Mouse (Mus musculus): ENCODE data around the gene Rln3. TPM values are rescaled to one million over a fixed set of nuclear protein-coding genes. Genes with fewer than 3 reads are reported as not detected.

Gene Rln3
- polyA plus RNA-seq, 1 experiment from 2014 or later = 0.51 TPM

DNA sequence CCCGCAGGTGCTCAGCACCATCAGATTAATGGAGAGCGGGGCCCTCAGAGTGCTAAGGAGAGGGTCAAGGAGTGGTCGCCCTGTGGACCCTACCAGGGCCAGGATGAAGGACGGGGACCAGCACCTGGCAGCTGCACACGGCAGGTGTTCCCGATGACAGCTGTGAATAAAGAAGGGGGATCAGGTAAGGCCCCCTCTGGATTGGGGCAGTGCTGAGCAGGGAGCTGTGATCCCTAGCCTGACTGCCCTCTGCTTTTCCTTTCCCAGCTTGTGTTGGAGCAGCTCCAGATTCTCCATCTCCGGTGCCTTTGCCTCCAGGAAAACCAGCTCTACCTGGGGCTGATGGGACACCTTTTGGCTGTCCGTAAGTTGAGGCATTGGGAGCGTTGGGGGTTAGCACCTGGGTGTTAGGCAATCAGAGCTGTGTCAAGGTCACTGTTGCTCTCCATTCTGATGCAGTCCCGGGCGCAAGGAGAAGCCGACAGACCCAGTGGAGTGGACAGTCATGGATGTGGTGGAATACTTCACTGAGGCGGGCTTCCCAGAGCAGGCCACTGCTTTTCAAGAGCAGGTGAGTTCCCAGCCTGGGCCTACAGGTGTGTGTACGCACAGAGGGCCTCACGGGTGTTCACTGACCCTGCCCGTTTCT lies 45.6 kb downstream of the Rln3 start:
- Histone ChIP-seq H3K27ac (replicated peaks) (no peak overlapping the region), H3K27me3 (peaks cover 17% of the 10 kb centered on the region), H3K36me3 (peaks cover 9% of the 10 kb centered on the region), H3K9ac (peak overlapping the region; percentile 71), H3K4me3 (peak overlapping the region; percentile 79), H3K4me1 (replicated peaks) (peaks cover 37% of the 10 kb centered on the region), H3K4me2 (peak overlapping the region; percentile 92), H3K9me3 (no peaks in the 10 kb centered on the region)
- WGBS = 73% methylated on average over 16 of the region's 16 CpGs
- no peak for ATAC-seq (ENCODE audit: low FRiP score, low read depth)

DNA sequence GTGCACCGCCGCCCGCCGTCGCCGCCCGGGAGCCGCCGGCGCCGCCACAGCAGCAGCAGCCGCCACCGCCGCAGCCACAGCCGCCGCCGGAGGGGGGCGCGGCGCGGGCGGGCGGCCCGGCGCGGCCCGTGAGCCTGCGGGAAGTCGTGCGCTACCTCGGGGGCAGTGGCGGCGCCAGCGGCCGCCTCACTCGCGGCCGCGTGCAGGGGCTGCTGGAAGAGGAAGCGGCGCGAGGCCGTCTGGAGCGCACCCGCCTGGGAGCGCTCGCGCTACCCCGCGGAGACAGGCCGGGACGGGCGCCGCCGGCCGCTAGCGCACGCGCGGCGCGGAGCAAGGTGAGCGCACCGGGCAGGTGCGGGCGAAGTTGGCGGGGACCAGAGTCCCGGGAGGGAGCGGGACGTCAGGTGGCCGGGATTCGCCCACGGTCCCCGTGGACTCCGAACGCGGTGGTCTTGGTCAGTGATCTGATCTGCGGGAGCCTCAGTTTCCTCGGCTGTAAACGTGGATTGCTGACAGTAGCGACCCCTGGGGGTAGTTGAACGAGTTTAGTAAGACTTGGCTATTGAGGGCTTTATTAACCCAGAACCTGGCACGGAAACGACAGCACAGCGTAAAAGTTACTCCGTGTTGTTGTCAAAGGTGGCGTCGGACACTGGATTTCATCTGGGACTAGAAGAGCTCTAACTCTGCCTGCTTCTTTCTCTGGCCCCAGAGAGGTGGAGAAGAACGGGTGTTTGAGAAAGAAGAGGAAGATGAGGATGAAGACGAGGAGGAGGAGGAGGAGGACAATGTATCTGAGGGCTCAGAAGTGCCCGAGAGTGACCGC lies 46.4 kb downstream of the Rln3 start:
- peak; percentile 6; the same call in 1 of the 2 replicates for ATAC-seq (ENCODE audit: low FRiP score, low read depth)
- H3K27ac ChIP-seq (replicated peaks) = peak overlapping the region; percentile 86
- under 1% methylated on average over 89 of the region's 92 CpGs for WGBS

DNA sequence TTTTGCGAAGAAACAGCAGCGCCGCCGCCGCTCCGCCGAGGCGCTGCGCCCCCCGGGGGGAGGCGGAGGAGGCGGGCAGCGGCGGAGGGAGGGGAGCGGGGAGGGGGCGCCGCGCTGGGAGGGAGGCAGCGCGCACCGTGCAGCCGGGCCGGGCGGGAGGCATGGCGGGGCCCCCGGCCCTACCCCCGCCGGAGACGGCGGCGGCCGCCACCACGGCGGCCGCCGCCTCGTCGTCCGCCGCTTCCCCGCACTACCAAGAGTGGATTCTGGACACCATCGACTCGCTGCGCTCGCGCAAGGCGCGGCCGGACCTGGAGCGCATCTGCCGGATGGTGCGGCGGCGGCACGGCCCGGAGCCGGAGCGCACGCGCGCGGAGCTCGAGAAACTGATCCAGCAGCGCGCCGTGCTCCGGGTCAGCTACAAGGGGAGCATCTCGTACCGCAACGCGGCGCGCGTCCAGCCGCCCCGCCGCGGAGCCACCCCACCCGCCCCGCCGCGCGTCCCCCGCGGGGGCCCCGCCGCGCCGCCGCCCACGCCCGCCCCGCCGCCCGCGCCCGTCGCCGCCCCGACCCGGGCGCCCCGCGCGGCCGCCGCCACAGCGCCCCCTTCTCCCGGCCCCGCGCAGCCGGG lies 47.2 kb downstream of the Rln3 start, which contains the start of gene Samd1:
Gene Samd1 (plus strand): TSS at position 162 of the 631 bp plus-strand sequence.
- Histone ChIP-seq H3K27ac (replicated peaks) (peak within 1 kb of the TSS; percentile 91), H3K9me3 (no peaks in the 10 kb centered on the region), H3K36me3 (peaks cover 15% of the 10 kb centered on the region), H3K27me3 (peaks cover 14% of the 10 kb centered on the region), H3K9ac (peak within 1 kb of the TSS; percentile 81), H3K4me2 (peak within 1 kb of the TSS; percentile 92), H3K4me3 (peak within 1 kb of the TSS; percentile 79), H3K4me1 (replicated peaks) (peaks cover 31% of the 10 kb centered on the region)
- WGBS = under 1% methylated on average over 41 of the region's 112 CpGs
- ATAC-seq (ENCODE audit: low FRiP score, low read depth) = no peak

More for the DNA sequence above, 46.4 kb downstream of the Rln3 start:
- Histone ChIP-seq H3K27me3 (peaks cover 17% of the 10 kb centered on the region), H3K9me3 (no peaks in the 10 kb centered on the region), H3K4me2 (peak overlapping the region; percentile 92), H3K9ac (peak overlapping the region; percentile 71), H3K4me3 (peak overlapping the region; percentile 79), H3K4me1 (replicated peaks) (peaks cover 31% of the 10 kb centered on the region), H3K36me3 (peaks cover 13% of the 10 kb centered on the region)

DNA sequence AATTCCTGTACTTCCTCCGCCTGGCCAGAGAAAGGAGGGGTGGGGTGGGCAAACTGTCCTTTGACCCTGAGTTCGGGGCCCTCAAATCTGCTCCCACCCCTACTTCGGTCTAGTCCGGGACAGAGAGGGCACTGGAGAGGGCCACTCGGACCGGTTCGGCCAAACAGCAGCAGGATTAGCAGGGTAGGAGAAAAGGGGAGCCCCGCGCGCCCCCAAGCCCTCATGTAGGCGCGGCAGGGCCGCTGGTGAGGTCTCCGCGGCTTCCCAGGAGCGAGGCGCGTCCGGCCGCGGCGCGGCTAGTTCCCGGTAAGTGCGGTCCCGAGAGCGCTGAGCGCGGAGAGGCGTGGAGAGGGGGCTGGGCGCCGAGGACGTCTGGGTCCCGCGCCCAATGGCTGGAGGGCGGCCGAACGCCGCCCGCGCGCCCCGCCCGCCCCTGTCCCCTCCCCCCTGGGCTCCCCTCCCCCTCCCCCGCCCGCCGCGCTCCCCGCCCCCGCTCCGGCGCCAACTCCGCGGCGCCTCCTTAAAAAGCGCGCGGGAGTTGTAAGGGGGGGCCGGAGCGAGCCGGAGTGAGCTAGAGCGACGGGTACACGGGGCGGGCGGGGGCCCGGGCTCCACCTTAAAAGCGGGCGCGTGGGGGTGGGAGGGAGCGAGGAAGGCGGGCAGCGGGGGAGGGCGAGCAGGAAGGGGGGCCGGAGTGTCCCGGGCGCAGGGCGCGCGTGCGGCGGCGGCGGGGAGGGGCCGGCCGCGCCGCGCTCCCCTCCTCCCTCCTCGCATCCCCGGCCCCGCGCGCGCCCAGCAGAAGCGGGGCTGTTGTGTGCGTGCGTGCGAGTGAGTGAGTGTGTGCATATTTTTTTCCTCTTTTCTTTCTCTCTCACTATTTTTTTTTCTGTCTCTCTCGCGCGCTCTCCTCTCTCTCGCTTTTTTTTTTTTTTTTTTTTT lies 48.0 kb downstream of the Rln3 start:
- H3K27ac ChIP-seq (replicated peaks) = peak overlapping the region; percentile 91
- H3K36me3 ChIP-seq = peaks cover 22% of the 10 kb centered on the region
- under 1% methylated on average over 51 of the region's 103 CpGs for WGBS
- peaks cover 14% of the 10 kb centered on the region for H3K27me3 ChIP-seq
- ATAC-seq (ENCODE audit: low FRiP score, low read depth) = peak; percentile 73
- H3K4me2 ChIP-seq = peak overlapping the region; percentile 92
- H3K9ac ChIP-seq = peak overlapping the region; percentile 81
- H3K4me1 ChIP-seq (replicated peaks) = peaks cover 31% of the 10 kb centered on the region
- no peaks in the 10 kb centered on the region for H3K9me3 ChIP-seq
- peak overlapping the region; percentile 74 for H3K4me3 ChIP-seq

GRCm38 (mm10) chr8:83995973-83996372 lies 48.8 kb downstream of the Rln3 start:
- Histone ChIP-seq H3K9me3 (no peaks in the 10 kb centered on the region), H3K4me1 (replicated peaks) (peaks cover 25% of the 10 kb centered on the region), H3K27me3 (peaks cover 6% of the 10 kb centered on the region), H3K4me3 (peak overlapping the region; percentile 74; the same call in 1 of the 2 replicates), H3K4me2 (peak overlapping the region; percentile 92), H3K9ac (peak overlapping the region; percentile 81; the same call in 1 of the 2 replicates), H3K36me3 (peaks cover 29% of the 10 kb centered on the region), H3K27ac (replicated peaks) (no peak overlapping the region)
- no peak; the same call in 1 of the 2 replicates for ATAC-seq (ENCODE audit: low FRiP score, low read depth)
- WGBS = 15% methylated on average over 12 of the region's 12 CpGs

DNA sequence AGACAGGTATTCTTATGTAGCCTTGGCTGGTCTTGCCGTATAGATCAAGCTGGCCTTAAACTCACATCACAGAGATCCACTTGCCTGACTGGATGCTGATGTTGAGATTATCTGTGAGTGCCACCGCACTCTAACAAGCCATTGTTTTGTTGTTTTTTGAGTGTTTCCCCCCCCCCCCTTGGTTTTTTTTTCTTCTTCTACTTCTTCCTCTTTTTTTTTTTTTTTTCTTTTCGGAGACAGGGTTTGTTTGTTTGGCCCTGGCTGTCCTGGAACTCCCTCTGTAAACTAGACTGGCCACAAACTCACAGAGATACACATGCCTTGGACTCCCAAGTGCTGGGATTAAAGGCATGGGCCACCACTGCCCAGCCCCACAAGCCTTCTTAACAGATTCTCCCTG lies 50.8 kb downstream of the Rln3 start:
- H3K27me3 ChIP-seq = no peaks in the 10 kb centered on the region
- H3K9ac ChIP-seq = no peak overlapping the region
- 92% methylated on average over 3 of the region's 3 CpGs for WGBS
- H3K27ac ChIP-seq (replicated peaks) = no peak overlapping the region
- no peak overlapping the region for H3K4me3 ChIP-seq
- no peak for ATAC-seq (ENCODE audit: low FRiP score, low read depth)
- H3K9me3 ChIP-seq = no peaks in the 10 kb centered on the region
- no peak overlapping the region for H3K4me2 ChIP-seq
- peaks cover 17% of the 10 kb centered on the region for H3K4me1 ChIP-seq (replicated peaks)
- H3K36me3 ChIP-seq = peaks cover 47% of the 10 kb centered on the region

MicroRNA genes within 50 kb of the gene (microRNA counts, 519-probe panel; counts per million panel counts)
- microRNA mmu-miR-1199 (not detected), microRNA mmu-miR-709 (2,380 counts per million, percentile 33 among the panel's probes with 10 or more counts)

Small RNA genes within 50 kb of the gene (microRNA-seq; reads per million reads assigned to microRNA genes)
- not detected for gene Mir1199
- not detected for gene Mir709
- 2.4 reads per million, percentile 6 among the genes with 10 or more reads in this experiment for gene Mir8111

Other genes starting within 250 kb of the Rln3 start
- gene Adgrl1, start 144.9 kb downstream of the Rln3 start, polyA plus RNA-seq (2015; fragmentation: Nextera tagmentation; extraction: Ambion mirVana) = 56.8 and 62.0 TPM in 2 replicates
- 1.1 TPM in 2 replicates for gene Gm10644, start 89.8 kb downstream of the Rln3 start, polyA plus RNA-seq (2015; fragmentation: Nextera tagmentation; extraction: Ambion mirVana)
- 12.8 and 14.7 TPM in 2 replicates for gene Asf1b, start 89.5 kb downstream of the Rln3 start, polyA plus RNA-seq (2015; fragmentation: Nextera tagmentation; extraction: Ambion mirVana)
- gene Prkaca, start 72.0 kb downstream of the Rln3 start, polyA plus RNA-seq (2015; fragmentation: Nextera tagmentation; extraction: Ambion mirVana) = 241 and 250 TPM in 2 replicates
- gene Samd1, start 47.3 kb downstream of the Rln3 start, polyA plus RNA-seq (2015; fragmentation: Nextera tagmentation; extraction: Ambion mirVana) = 6.2 and 7.3 TPM in 2 replicates
- gene 1700067K01Rik, start 43.5 kb downstream of the Rln3 start, polyA plus RNA-seq (2015; fragmentation: Nextera tagmentation; extraction: Ambion mirVana) = 0.47 and 0.75 TPM in 2 replicates
- 0.41 and 0.70 TPM in 2 replicates for gene 2210011C24Rik, start 32.8 kb downstream of the Rln3 start, polyA plus RNA-seq (2015; fragmentation: Nextera tagmentation; extraction: Ambion mirVana)
- 8.6 and 8.8 TPM in 2 replicates for gene Palm3, start 23.5 kb downstream of the Rln3 start, polyA plus RNA-seq (2015; fragmentation: Nextera tagmentation; extraction: Ambion mirVana)
- 0.69 and 0.97 TPM in 2 replicates for gene Il27ra, start 2.4 kb downstream of the Rln3 start, polyA plus RNA-seq (2015; fragmentation: Nextera tagmentation; extraction: Ambion mirVana)
- 0.92 and 1.4 TPM in 2 replicates for gene Gm10643, start 20.1 kb upstream of the Rln3 start, polyA plus RNA-seq (2015; fragmentation: Nextera tagmentation; extraction: Ambion mirVana)
- 9.4 and 11.2 TPM in 2 replicates for gene Rfx1, start 21.8 kb upstream of the Rln3 start, polyA plus RNA-seq (2015; fragmentation: Nextera tagmentation; extraction: Ambion mirVana)
- 19.0 and 22.6 TPM in 2 replicates for gene Dcaf15, start 59.8 kb upstream of the Rln3 start, polyA plus RNA-seq (2015; fragmentation: Nextera tagmentation; extraction: Ambion mirVana)
- 0.35 and 0.44 TPM in 2 replicates for gene Podnl1, start 81.0 kb upstream of the Rln3 start, polyA plus RNA-seq (2015; fragmentation: Nextera tagmentation; extraction: Ambion mirVana)
- 41.5 and 47.1 TPM in 2 replicates for gene Cc2d1a, start 102.9 kb upstream of the Rln3 start, polyA plus RNA-seq (2015; fragmentation: Nextera tagmentation; extraction: Ambion mirVana)
- 2.3 and 2.8 TPM in 2 replicates for gene 4930432K21Rik, start 103.0 kb upstream of the Rln3 start, polyA plus RNA-seq (2015; fragmentation: Nextera tagmentation; extraction: Ambion mirVana)
- gene Nanos3, start 140.2 kb upstream of the Rln3 start, polyA plus RNA-seq (2015; fragmentation: Nextera tagmentation; extraction: Ambion mirVana) = 8.0 and 8.7 TPM in 2 replicates
- 23.3 and 24.9 TPM in 2 replicates for gene Zswim4, start 192.1 kb upstream of the Rln3 start, polyA plus RNA-seq (2015; fragmentation: Nextera tagmentation; extraction: Ambion mirVana)
- 245 and 260 TPM in 2 replicates for gene D8Ertd738e, start 204.7 kb upstream of the Rln3 start, polyA plus RNA-seq (2015; fragmentation: Nextera tagmentation; extraction: Ambion mirVana)
- gene Mri1, start 212.3 kb upstream of the Rln3 start, polyA plus RNA-seq (2015; fragmentation: Nextera tagmentation; extraction: Ambion mirVana) = 45.6 and 48.4 TPM in 2 replicates
- gene Ccdc130, start 225.4 kb upstream of the Rln3 start, polyA plus RNA-seq (2015; fragmentation: Nextera tagmentation; extraction: Ambion mirVana) = 23.4 and 24.6 TPM in 2 replicates